Mouse (Mus musculus) G1E (cell line): ENCODE measurements around the gene Dap3.

ENCODE experiments used
- CTCF ChIP-seq: IDR thresholded peaks from 2 replicates; pipeline ENCODE4 v1.5.1; 2012; ENCODE audit warnings: low read depth, low read length, inconsistent platforms, mixed read lengths
- POLR2AphosphoS5 ChIP-seq: IDR thresholded peaks from 2 replicates; pipeline ENCODE4 v1.6.1; 2012; ENCODE audit warnings: low read depth, low read length, inconsistent platforms; ENCODE audit not compliant: insufficient replicate concordance

DNA sequence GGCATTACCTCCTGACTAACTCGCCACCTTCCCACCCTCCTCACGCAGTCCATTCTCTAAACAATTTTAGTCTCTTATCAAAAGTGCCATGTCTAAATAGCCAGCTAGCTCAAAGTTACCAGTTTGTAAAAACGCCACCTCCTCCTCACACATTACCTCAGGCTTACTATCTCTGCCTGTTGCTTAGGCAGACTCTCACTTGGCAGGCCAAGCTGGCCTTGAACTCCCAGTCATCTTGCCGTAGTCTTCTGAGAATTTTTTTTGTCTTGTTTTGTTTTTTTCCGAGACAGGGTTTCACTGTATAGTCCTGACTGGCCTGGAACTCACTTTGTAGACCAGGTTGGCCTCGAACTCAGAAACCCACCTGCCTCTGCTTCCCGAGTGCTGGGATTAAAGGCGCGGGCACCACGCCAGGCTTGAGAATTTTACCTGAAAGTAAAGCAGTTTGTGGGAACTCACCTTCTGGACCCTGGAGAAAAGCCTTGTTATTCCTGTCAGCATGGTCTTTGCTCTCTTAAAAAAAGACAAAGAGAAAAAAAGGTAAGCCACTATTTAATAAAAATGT, 8.6 kb downstream of the Dap3 start:
- TF ChIP-seq CTCF (no peak), POLR2AphosphoS5 (no peak)
